ENCODE assay signal across 9 mouse cellular contexts in the genomic region with DNA sequence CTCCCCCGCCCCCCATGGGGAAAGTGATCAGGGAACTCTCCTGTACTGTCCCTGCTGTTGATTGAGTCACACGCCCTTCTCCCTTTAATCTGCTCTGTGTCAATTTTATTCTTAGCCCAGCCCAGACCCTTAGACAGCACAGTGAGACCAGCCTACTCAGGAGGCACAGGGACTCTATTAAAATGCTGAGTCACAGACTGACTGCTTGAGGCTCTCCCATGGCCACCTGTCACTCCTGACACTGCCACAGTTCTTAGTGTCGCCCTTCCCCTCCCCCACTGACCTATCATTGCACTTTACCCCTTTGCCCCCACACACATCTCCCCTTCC. TPM values are rescaled to one million over a fixed set of nuclear protein-coding genes. Genes with fewer than 3 reads are reported as not detected.
DNase-seq lines count a peak whose midpoint lies in the region; ATAC-seq lines count a peak whose summit lies in the region.
"Had no signal": no experiment of that assay in that cellular context is flagged by ENCODE, and none has a peak within 500 bp of the region (broad histone marks: within the 10 kb centered on the region; RNA-seq: fewer than 3 reads in every experiment).

No protein-coding gene starts in this region.

- 34% methylated on average over 3 of the region's 3 CpGs for WGBS in heart, embryonic 12.5 days
- WGBS in liver, embryonic 13.5 days (ENCODE audit: insufficient replicate concordance) = 6% methylated on average over 3 of the region's 3 CpGs

- H3K36me3 ChIP-seq in heart, embryonic 12.5 days = no peaks in the 10 kb centered on the region
- no peaks in the 10 kb centered on the region for H3K36me3 ChIP-seq in liver, embryonic 13.5 days

- H3K4me3 ChIP-seq in heart, embryonic 12.5 days = no peak overlapping the region
- no peak overlapping the region for H3K4me3 ChIP-seq in liver, embryonic 13.5 days (replicated peaks)

- peaks cover 20% of the 10 kb centered on the region; the same call in 1 of the 2 replicates for H3K9me3 ChIP-seq in heart, embryonic 12.5 days (replicated peaks)
- 0 out of 2 replicates have a peak, but pooled peaks cover 11% of the 10 kb centered on the region for H3K9me3 ChIP-seq in liver, embryonic 13.5 days (replicated peaks)

- peak overlapping the region; percentile 16; the same call in 1 of the 2 replicates for H3K27ac ChIP-seq in heart, embryonic 12.5 days (ENCODE audit: poor library complexity, severe bottlenecking)
- no peak overlapping the region; the same call in 1 of the 2 replicates for H3K27ac ChIP-seq in liver, embryonic 13.5 days

- H3K9ac ChIP-seq in heart, embryonic 12.5 days = peak overlapping the region; percentile 6; the same call in 1 of the 2 replicates
- no peak overlapping the region for H3K9ac ChIP-seq in liver, embryonic 13.5 days

- ATAC-seq in heart, embryonic 12.5 days (ENCODE audit: insufficient number of reproducible peaks, low FRiP score) = no peak
- ATAC-seq in liver, embryonic 13.5 days (ENCODE audit: low read depth) = peak; percentile 63

- DNase-seq in heart, postnatal 14 days = no peak
- peak; percentile 49 for DNase-seq in thymus, postnatal 4 days
- no peak for DNase-seq in thymus, postnatal 25 days
- no peak for DNase-seq in liver, embryonic 13.5 days
- peak; percentile 78 for DNase-seq in yolk sac, embryonic 10.5 days (ENCODE audit: low spot score)
- no peak for DNase-seq in layer of hippocampus, adult 9-10 months (ENCODE audit: low spot score)
- DNase-seq in T-cell, adult 2 months (ENCODE audit: low spot score) = no peak

- H3K4me1 ChIP-seq in heart, embryonic 12.5 days (replicated peaks) = peaks cover 17% of the 10 kb centered on the region
- H3K4me1 ChIP-seq in liver, embryonic 13.5 days (replicated peaks) = peaks cover 22% of the 10 kb centered on the region

- intact Hi-C loops in heart, postnatal 14 days (cut with DNase I) = no loop called here

- no peak overlapping the region for H3K4me2 ChIP-seq in heart, embryonic 12.5 days
- no peak overlapping the region for H3K4me2 ChIP-seq in liver, embryonic 13.5 days

- H3K27me3 ChIP-seq in heart, embryonic 12.5 days (replicated peaks) = peaks cover 30% of the 10 kb centered on the region
- H3K27me3 ChIP-seq in liver, embryonic 13.5 days = peaks cover 31% of the 10 kb centered on the region

RNA-seq across cellular contexts. Expression of a gene that starts 3.8 kb away (rescaled TPM):
- 0.13 TPM in 1 of 2 replicates, not detected in the other for polyA plus RNA-seq in heart, embryonic 12.5 days (2016; fragmentation: Nextera tagmentation; extraction: Ambion mirVana)
- not detected for total RNA-seq in heart, postnatal 14 days (2021)
- not detected in 2 replicates for polyA plus RNA-seq in liver, embryonic 13.5 days (2015; fragmentation: Nextera tagmentation; extraction: Ambion mirVana)
- total RNA-seq: heart, postnatal 25 days had no signal

RNA-seq across cellular contexts. Expression of a gene that starts 17.1 kb away (rescaled TPM):
- 30.4 and 32.4 TPM in 2 replicates for polyA plus RNA-seq in heart, embryonic 12.5 days (2016; fragmentation: Nextera tagmentation; extraction: Ambion mirVana)
- total RNA-seq in heart, postnatal 14 days (2021) = 10 to 100 TPM; 83.9 to 98.0 TPM
- polyA plus RNA-seq in liver, embryonic 13.5 days (2015; fragmentation: Nextera tagmentation; extraction: Ambion mirVana) = 3.6 and 4.5 TPM in 2 replicates

RNA-seq across cellular contexts. Expression of a gene that starts 24.3 kb away (rescaled TPM):
- 5.5 and 6.9 TPM in 2 replicates for polyA plus RNA-seq in heart, embryonic 12.5 days (2016; fragmentation: Nextera tagmentation; extraction: Ambion mirVana)
- 10 to 100 TPM in 1 of 2 experiments, 1 to 10 TPM in 1; 3.9 to 18.7 TPM for total RNA-seq in heart, postnatal 14 days (2021)
- 75.2 and 81.2 TPM in 2 replicates for polyA plus RNA-seq in liver, embryonic 13.5 days (2015; fragmentation: Nextera tagmentation; extraction: Ambion mirVana)

RNA-seq across cellular contexts. Expression of a gene that starts 48.5 kb away (rescaled TPM):
- polyA plus RNA-seq in heart, embryonic 12.5 days (2016; fragmentation: Nextera tagmentation; extraction: Ambion mirVana) = 3.8 and 4.8 TPM in 2 replicates
- 1 to 10 TPM; 5.7 to 8.8 TPM for total RNA-seq in heart, postnatal 14 days (2021)
- 11.9 and 12.5 TPM in 2 replicates for polyA plus RNA-seq in liver, embryonic 13.5 days (2015; fragmentation: Nextera tagmentation; extraction: Ambion mirVana)

RNA-seq across cellular contexts. Expression of a gene that starts 53.2 kb away (rescaled TPM):
- 0.09 TPM in 1 of 2 replicates, not detected in the other for polyA plus RNA-seq in heart, embryonic 12.5 days (2016; fragmentation: Nextera tagmentation; extraction: Ambion mirVana)
- total RNA-seq in heart, postnatal 14 days (2021) = under 1 TPM; 0.07 to 0.20 TPM
- polyA plus RNA-seq in liver, embryonic 13.5 days (2015; fragmentation: Nextera tagmentation; extraction: Ambion mirVana) = 0.23 and 0.35 TPM in 2 replicates

Comparison
In these comparisons a context has a peak if more than half of its experiments do, and no peak if none do; other contexts are left out.
1. DNase-seq: peak in thymus, postnatal 4 days (single experiment) and yolk sac, embryonic 10.5 days (single experiment); none in heart, postnatal 14 days (0 of 2), thymus, postnatal 25 days (single experiment), liver, embryonic 13.5 days (single experiment), layer of hippocampus, adult 9-10 months (single experiment) and T-cell, adult 2 months (single experiment).